Mouse (Mus musculus): ENCODE results near the gene Efl1. TPM values are rescaled to one million over a fixed set of nuclear protein-coding genes. Genes with fewer than 3 reads are reported as not detected.

The Efl1 gene
- polyA plus RNA-seq, 1 experiment: 9.2 TPM

GRCm38 (mm10) chr7:82733118-82733517 is 84.7 kb downstream of the Efl1 start:
- H3K27ac ChIP-seq (ENCODE audit: insufficient read depth, low read length): no peak overlapping the region
- 88% methylated on average over 5 of the region's 5 CpGs for WGBS
- no peak for DNase-seq
- TF ChIP-seq CTCF (IDR thresholded peaks at IDR 0.05; ENCODE audit: borderline replicate concordance, insufficient read depth, low read depth, low read length) (no peak), POLR2A (IDR thresholded peaks at IDR 0.05; ENCODE audit: borderline replicate concordance, insufficient read depth, low read length) (no peak)
- H3K27me3 ChIP-seq (ENCODE audit: control insufficient read depth, insufficient read depth, low read length): no peaks in the 10 kb centered on the region
- H3K4me1 ChIP-seq (ENCODE audit: control insufficient read depth, insufficient read depth, low read length): no peaks in the 10 kb centered on the region
- no peak overlapping the region for H3K4me3 ChIP-seq (replicated peaks; ENCODE audit: insufficient read depth, low read depth, low read length)

DNA sequence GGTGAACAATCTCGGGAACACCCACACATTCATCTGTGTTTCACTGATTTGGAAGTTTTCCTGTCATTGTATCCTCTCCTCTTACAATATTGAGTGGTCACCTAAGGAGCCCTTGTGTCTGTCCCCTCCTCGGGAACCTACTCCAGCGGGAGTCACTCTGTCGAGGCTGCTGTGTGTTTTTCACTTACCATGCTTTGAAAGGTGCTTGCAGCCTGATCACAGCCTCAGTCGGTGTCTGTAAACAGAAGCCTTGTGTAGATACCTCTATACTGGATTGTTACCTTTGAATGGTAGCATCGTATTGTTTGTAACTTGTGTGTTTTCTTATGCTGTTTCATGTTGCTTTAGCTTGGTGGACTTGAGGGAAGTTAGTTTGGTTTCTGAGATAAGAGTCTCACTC is 85.6 kb downstream of the Efl1 start:
- TF ChIP-seq CTCF (IDR thresholded peaks at IDR 0.05; ENCODE audit: borderline replicate concordance, insufficient read depth, low read depth, low read length): no peak
- no peak for DNase-seq
- WGBS: 90% methylated on average over 6 of the region's 6 CpGs

DNA sequence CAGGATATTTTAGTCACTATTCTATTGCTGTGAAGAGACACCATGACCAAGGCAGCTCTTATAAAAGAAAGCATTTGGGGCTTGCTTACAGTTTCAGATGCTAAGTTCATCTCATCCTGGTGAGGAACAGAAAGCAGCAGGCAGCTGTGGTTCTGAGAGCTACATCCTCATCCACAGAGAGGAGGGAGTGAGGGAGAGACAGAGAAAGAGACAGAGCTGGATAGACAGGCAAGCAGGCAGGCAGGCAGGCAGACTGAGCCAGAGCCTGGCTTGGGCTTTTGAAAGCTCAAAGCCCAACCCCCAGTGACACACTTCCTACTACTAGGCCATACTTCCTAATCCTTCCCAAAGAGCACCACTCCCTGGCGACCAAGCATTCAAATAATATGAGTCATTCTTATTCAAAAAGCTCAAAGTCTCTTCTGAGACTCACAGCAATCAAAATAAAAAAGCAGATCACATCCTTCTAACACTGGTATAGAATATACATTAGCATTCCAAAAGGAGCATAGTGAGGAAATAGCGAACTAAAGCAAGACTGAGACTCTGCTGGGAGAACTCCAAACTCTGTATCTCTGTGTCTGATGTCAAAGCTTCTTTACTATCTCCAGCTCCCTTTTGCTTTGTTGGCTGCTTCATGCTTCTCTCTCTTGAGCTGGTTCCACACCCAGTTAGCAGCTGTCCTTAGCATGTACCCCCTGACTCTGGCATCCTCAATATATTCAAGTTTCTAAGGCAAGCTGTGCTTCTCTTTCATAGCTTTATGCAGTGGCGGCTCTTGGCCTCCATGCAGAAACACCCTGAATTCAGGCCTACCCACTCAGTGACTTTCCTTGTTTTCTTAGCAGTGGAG is 86.6 kb downstream of the Efl1 start:
- DNase-seq: no peak
- no peaks in the 10 kb centered on the region for H3K4me1 ChIP-seq (ENCODE audit: control insufficient read depth, insufficient read depth, low read length)
- TF ChIP-seq POLR2A (IDR thresholded peaks at IDR 0.05; ENCODE audit: borderline replicate concordance, insufficient read depth, low read length) (no peak), CTCF (IDR thresholded peaks at IDR 0.05; ENCODE audit: borderline replicate concordance, insufficient read depth, low read depth, low read length) (no peak)
- no peak overlapping the region for H3K4me3 ChIP-seq (replicated peaks; ENCODE audit: insufficient read depth, low read depth, low read length)
- H3K27ac ChIP-seq (ENCODE audit: insufficient read depth, low read length): no peak overlapping the region
- no peaks in the 10 kb centered on the region for H3K27me3 ChIP-seq (ENCODE audit: control insufficient read depth, insufficient read depth, low read length)
- WGBS: 92% methylated on average over 3 of the region's 3 CpGs

More for the DNA sequence above, 85.6 kb downstream of the Efl1 start:
- Histone ChIP-seq H3K27me3 (ENCODE audit: control insufficient read depth, insufficient read depth, low read length) (no peaks in the 10 kb centered on the region), H3K4me3 (replicated peaks; ENCODE audit: insufficient read depth, low read depth, low read length) (no peak overlapping the region), H3K27ac (ENCODE audit: insufficient read depth, low read length) (no peak overlapping the region), H3K4me1 (ENCODE audit: control insufficient read depth, insufficient read depth, low read length) (no peaks in the 10 kb centered on the region)

GRCm38 (mm10) chr7:82743116-82743765 is 94.8 kb downstream of the Efl1 start:
- Histone ChIP-seq H3K27me3 (ENCODE audit: control insufficient read depth, insufficient read depth, low read length) (no peaks in the 10 kb centered on the region), H3K4me1 (ENCODE audit: control insufficient read depth, insufficient read depth, low read length) (peaks cover 4% of the 10 kb centered on the region; the same call in 1 of the 2 replicates), H3K4me3 (replicated peaks; ENCODE audit: insufficient read depth, low read depth, low read length) (no peak overlapping the region), H3K27ac (ENCODE audit: insufficient read depth, low read length) (no peak overlapping the region)
- TF ChIP-seq POLR2A (IDR thresholded peaks at IDR 0.05; ENCODE audit: borderline replicate concordance, insufficient read depth, low read length) (no peak), CTCF (IDR thresholded peaks at IDR 0.05; ENCODE audit: borderline replicate concordance, insufficient read depth, low read depth, low read length) (no peak)
- 39% methylated on average over 11 of the region's 11 CpGs for WGBS
- peak in 1 of 2 experiments; percentile 8 for DNase-seq

DNA sequence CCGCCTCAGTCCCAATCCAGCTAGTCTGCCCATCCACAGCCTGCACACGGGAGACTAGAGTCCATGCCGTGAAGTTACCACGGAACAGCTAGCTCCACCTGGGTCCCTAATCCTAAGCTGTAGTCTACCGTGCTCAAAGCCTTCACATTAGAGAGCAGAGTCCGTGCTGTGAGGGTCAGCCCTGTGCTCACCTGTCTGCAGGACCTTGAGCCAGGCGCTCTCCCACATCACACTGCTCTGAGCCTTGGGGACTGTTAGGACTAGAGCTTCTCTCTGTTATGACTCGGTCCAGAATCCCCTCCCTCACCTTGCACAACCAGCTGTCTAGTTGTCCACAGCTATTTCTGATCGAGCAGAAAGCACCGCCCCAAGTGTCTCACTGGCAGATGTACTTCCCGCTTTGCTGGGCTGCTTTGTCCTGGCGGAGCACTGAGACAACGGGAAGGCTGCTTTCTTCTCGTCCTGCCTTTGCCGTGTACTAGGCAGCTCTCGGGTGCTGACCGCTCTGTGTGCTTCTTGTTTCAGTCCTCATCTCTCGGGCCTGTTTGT is 95.8 kb downstream of the Efl1 start:
- H3K27ac ChIP-seq (ENCODE audit: insufficient read depth, low read length): no peak overlapping the region
- no peak overlapping the region for H3K4me3 ChIP-seq (replicated peaks; ENCODE audit: insufficient read depth, low read depth, low read length)
- no peak for DNase-seq
- WGBS: 61% methylated on average over 18 of the region's 18 CpGs
- TF ChIP-seq POLR2A (IDR thresholded peaks at IDR 0.05; ENCODE audit: borderline replicate concordance, insufficient read depth, low read length) (no peak), CTCF (IDR thresholded peaks at IDR 0.05; ENCODE audit: borderline replicate concordance, insufficient read depth, low read depth, low read length) (no peak)
- H3K4me1 ChIP-seq (ENCODE audit: control insufficient read depth, insufficient read depth, low read length): peaks cover 4% of the 10 kb centered on the region; the same call in 1 of the 2 replicates
- H3K27me3 ChIP-seq (ENCODE audit: control insufficient read depth, insufficient read depth, low read length): no peaks in the 10 kb centered on the region

DNA sequence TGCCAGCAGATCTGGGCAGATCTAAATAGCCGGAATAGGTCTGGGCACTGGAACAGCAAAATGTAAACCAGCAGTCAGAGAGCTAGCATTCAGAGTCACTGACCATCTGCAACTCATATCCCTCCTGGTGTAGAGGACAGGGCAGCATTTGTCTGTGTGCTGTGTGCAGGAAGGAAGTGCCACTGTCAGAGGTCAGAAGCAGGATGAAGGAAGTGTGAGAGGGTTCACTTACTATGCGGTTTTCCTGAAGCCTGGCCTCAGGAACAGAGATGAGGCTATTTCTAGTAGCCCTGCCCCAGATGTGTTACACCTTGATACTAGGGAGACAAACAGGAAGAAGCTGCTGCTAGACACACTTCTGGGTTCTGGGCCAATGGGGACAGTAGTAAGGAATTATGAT is 100.4 kb downstream of the Efl1 start:
- Histone ChIP-seq H3K27ac (ENCODE audit: insufficient read depth, low read length) (no peak overlapping the region), H3K4me1 (ENCODE audit: control insufficient read depth, insufficient read depth, low read length) (no peaks in the 10 kb centered on the region; the same call in 1 of the 2 replicates), H3K27me3 (ENCODE audit: control insufficient read depth, insufficient read depth, low read length) (no peaks in the 10 kb centered on the region), H3K4me3 (replicated peaks; ENCODE audit: insufficient read depth, low read depth, low read length) (no peak overlapping the region)
- TF ChIP-seq POLR2A (IDR thresholded peaks at IDR 0.05; ENCODE audit: borderline replicate concordance, insufficient read depth, low read length): no peak
- TF ChIP-seq CTCF (IDR thresholded peaks at IDR 0.05; ENCODE audit: borderline replicate concordance, insufficient read depth, low read depth, low read length): no peak
- WGBS: 85% methylated on average over 2 of the region's 2 CpGs
- DNase-seq: no peak

- H3K27ac ChIP-seq (ENCODE audit: insufficient read depth, low read length): no peak overlapping the region
- no peaks in the 10 kb centered on the region for H3K27me3 ChIP-seq (ENCODE audit: control insufficient read depth, insufficient read depth, low read length)
- DNase-seq: no peak
- H3K4me3 ChIP-seq (replicated peaks; ENCODE audit: insufficient read depth, low read depth, low read length): no peak overlapping the region
- H3K4me1 ChIP-seq (ENCODE audit: control insufficient read depth, insufficient read depth, low read length): no peaks in the 10 kb centered on the region; the same call in 1 of the 2 replicates
- 90% methylated on average over 8 of the region's 8 CpGs for WGBS
- no peak for TF ChIP-seq CTCF (IDR thresholded peaks at IDR 0.05; ENCODE audit: borderline replicate concordance, insufficient read depth, low read depth, low read length)
- TF ChIP-seq POLR2A (IDR thresholded peaks at IDR 0.05; ENCODE audit: borderline replicate concordance, insufficient read depth, low read length): no peak
Observed at GRCm38 (mm10) chr7:82749239-82749638, 100.8 kb downstream of the Efl1 start.
